Mouse (Mus musculus): Measurements from ENCODE around the gene Mink1. TPM values are rescaled to one million over a fixed set of nuclear protein-coding genes. Genes with fewer than 3 reads are reported as not detected.

Gene Mink1
- polyA plus RNA-seq, 1 experiment, result 79.5 TPM

- no peaks in the 10 kb centered on the region for H3K4me1 ChIP-seq (ENCODE audit: control insufficient read depth, insufficient read depth, low read length)
- no peak overlapping the region for H3K27ac ChIP-seq (ENCODE audit: control insufficient read depth, insufficient read depth, low read depth, low read length, poor library complexity)
- no peak overlapping the region for H3K4me3 ChIP-seq (replicated peaks; ENCODE audit: control insufficient read depth, low read depth, low read length)
- WGBS, result 69% methylated on average over 14 of the region's 14 CpGs
- TF ChIP-seq POLR2A (IDR thresholded peaks at IDR 0.05; ENCODE audit: borderline replicate concordance, control insufficient read depth, low read depth, low read length) (no peak), CTCF (IDR thresholded peaks at IDR 0.05; ENCODE audit: control insufficient read depth, insufficient read depth, low read length) (peak; percentile 91)
Observed at GRCm38 (mm10) chr11:70605024-70605566, 42.4 kb downstream of the Mink1 start.

- Histone ChIP-seq H3K4me3 (replicated peaks; ENCODE audit: control insufficient read depth, low read depth, low read length) (no peak overlapping the region), H3K4me1 (ENCODE audit: control insufficient read depth, insufficient read depth, low read length) (no peaks in the 10 kb centered on the region), H3K27ac (ENCODE audit: control insufficient read depth, insufficient read depth, low read depth, low read length, poor library complexity) (no peak overlapping the region; the same call in 1 of the 2 replicates)
- no peak for TF ChIP-seq CTCF (IDR thresholded peaks at IDR 0.05; ENCODE audit: control insufficient read depth, insufficient read depth, low read length)
- TF ChIP-seq POLR2A (IDR thresholded peaks at IDR 0.05; ENCODE audit: borderline replicate concordance, control insufficient read depth, low read depth, low read length), result no peak
- 81% methylated on average over 12 of the region's 12 CpGs for WGBS
Observed at GRCm38 (mm10) chr11:70606717-70607116, 44.0 kb downstream of the Mink1 start.

GRCm38 (mm10) chr11:70607611-70608010, 44.9 kb downstream of the Mink1 start:
- Histone ChIP-seq H3K27ac (ENCODE audit: control insufficient read depth, insufficient read depth, low read depth, low read length, poor library complexity) (no peak overlapping the region), H3K4me3 (replicated peaks; ENCODE audit: control insufficient read depth, low read depth, low read length) (no peak overlapping the region), H3K4me1 (ENCODE audit: control insufficient read depth, insufficient read depth, low read length) (no peaks in the 10 kb centered on the region)
- TF ChIP-seq POLR2A (IDR thresholded peaks at IDR 0.05; ENCODE audit: borderline replicate concordance, control insufficient read depth, low read depth, low read length) (no peak), CTCF (IDR thresholded peaks at IDR 0.05; ENCODE audit: control insufficient read depth, insufficient read depth, low read length) (no peak)
- 84% methylated on average over 9 of the region's 9 CpGs for WGBS

GRCm38 (mm10) chr11:70608381-70609066, 45.8 kb downstream of the Mink1 start:
- peak; percentile 55 for TF ChIP-seq CTCF (IDR thresholded peaks at IDR 0.05; ENCODE audit: control insufficient read depth, insufficient read depth, low read length)
- 0 out of 2 replicates have a peak, but pooled peaks have one; percentile 11 for TF ChIP-seq POLR2A (IDR thresholded peaks at IDR 0.05; ENCODE audit: borderline replicate concordance, control insufficient read depth, low read depth, low read length)
- Histone ChIP-seq H3K4me1 (ENCODE audit: control insufficient read depth, insufficient read depth, low read length) (no peaks in the 10 kb centered on the region), H3K27ac (ENCODE audit: control insufficient read depth, insufficient read depth, low read depth, low read length, poor library complexity) (no peak overlapping the region), H3K4me3 (replicated peaks; ENCODE audit: control insufficient read depth, low read depth, low read length) (no peak overlapping the region)
- WGBS, result 81% methylated on average over 26 of the region's 26 CpGs

GRCm38 (mm10) chr11:70610752-70611151, 48.1 kb downstream of the Mink1 start:
- WGBS, result 95% methylated on average over 4 of the region's 4 CpGs
- H3K27ac ChIP-seq (ENCODE audit: control insufficient read depth, insufficient read depth, low read depth, low read length, poor library complexity), result no peak overlapping the region
- H3K4me1 ChIP-seq (ENCODE audit: control insufficient read depth, insufficient read depth, low read length), result no peaks in the 10 kb centered on the region; the same call in 1 of the 2 replicates
- no peak overlapping the region for H3K4me3 ChIP-seq (replicated peaks; ENCODE audit: control insufficient read depth, low read depth, low read length)
- TF ChIP-seq POLR2A (IDR thresholded peaks at IDR 0.05; ENCODE audit: borderline replicate concordance, control insufficient read depth, low read depth, low read length), result no peak
- 0 out of 2 replicates have a peak, but pooled peaks have one; percentile 4 for TF ChIP-seq CTCF (IDR thresholded peaks at IDR 0.05; ENCODE audit: control insufficient read depth, insufficient read depth, low read length)

GRCm38 (mm10) chr11:70612505-70612904, 49.8 kb downstream of the Mink1 start:
- Histone ChIP-seq H3K4me3 (replicated peaks; ENCODE audit: control insufficient read depth, low read depth, low read length) (no peak overlapping the region), H3K4me1 (ENCODE audit: control insufficient read depth, insufficient read depth, low read length) (no peaks in the 10 kb centered on the region; the same call in 1 of the 2 replicates), H3K27ac (ENCODE audit: control insufficient read depth, insufficient read depth, low read depth, low read length, poor library complexity) (no peak overlapping the region)
- WGBS, result 90% methylated on average over 7 of the region's 7 CpGs
- TF ChIP-seq CTCF (IDR thresholded peaks at IDR 0.05; ENCODE audit: control insufficient read depth, insufficient read depth, low read length), result no peak
- no peak for TF ChIP-seq POLR2A (IDR thresholded peaks at IDR 0.05; ENCODE audit: borderline replicate concordance, control insufficient read depth, low read depth, low read length)

GRCm38 (mm10) chr11:70615074-70615473, 52.4 kb downstream of the Mink1 start:
- Histone ChIP-seq H3K4me3 (replicated peaks; ENCODE audit: control insufficient read depth, low read depth, low read length) (peak overlapping the region; percentile 71), H3K4me1 (ENCODE audit: control insufficient read depth, insufficient read depth, low read length) (no peaks in the 10 kb centered on the region; the same call in 1 of the 2 replicates), H3K27ac (ENCODE audit: control insufficient read depth, insufficient read depth, low read depth, low read length, poor library complexity) (0 out of 2 replicates have a peak overlapping the region, but pooled peaks have one; percentile 14)
- WGBS, result under 1% methylated on average over 17 of the region's 17 CpGs
- TF ChIP-seq POLR2A (IDR thresholded peaks at IDR 0.05; ENCODE audit: borderline replicate concordance, control insufficient read depth, low read depth, low read length) (peak; percentile 43; the same call in 1 of the 2 replicates), CTCF (IDR thresholded peaks at IDR 0.05; ENCODE audit: control insufficient read depth, insufficient read depth, low read length) (no peak)

- TF ChIP-seq CTCF (IDR thresholded peaks at IDR 0.05; ENCODE audit: control insufficient read depth, insufficient read depth, low read length), result no peak
- TF ChIP-seq POLR2A (IDR thresholded peaks at IDR 0.05; ENCODE audit: borderline replicate concordance, control insufficient read depth, low read depth, low read length), result no peak
- Histone ChIP-seq H3K4me1 (ENCODE audit: control insufficient read depth, insufficient read depth, low read length) (no peaks in the 10 kb centered on the region; the same call in 1 of the 2 replicates), H3K4me3 (replicated peaks; ENCODE audit: control insufficient read depth, low read depth, low read length) (peak within 1 kb of the TSS; percentile 71), H3K27ac (ENCODE audit: control insufficient read depth, insufficient read depth, low read depth, low read length, poor library complexity) (0 out of 2 replicates have a peak within 1 kb of the TSS, but pooled peaks have one; percentile 14)
- 13% methylated on average over 21 of the region's 21 CpGs for WGBS
Observed at GRCm38 (mm10) chr11:70615516-70616093, 52.9 kb downstream of the Mink1 start, which contains the start of gene 4930544D05Rik. TSS of gene 4930544D05Rik (plus strand) at chr11:70615848.

All from bone marrow, adult 2 months (tissue).